Mouse (Mus musculus): ENCODE results near the gene Kcnip1. TPM values are rescaled to one million over a fixed set of nuclear protein-coding genes. Genes with fewer than 3 reads are reported as not detected.

Kcnip1 gene
- polyA plus RNA-seq (2017; shearing (Covaris generic)): not detected

DNA sequence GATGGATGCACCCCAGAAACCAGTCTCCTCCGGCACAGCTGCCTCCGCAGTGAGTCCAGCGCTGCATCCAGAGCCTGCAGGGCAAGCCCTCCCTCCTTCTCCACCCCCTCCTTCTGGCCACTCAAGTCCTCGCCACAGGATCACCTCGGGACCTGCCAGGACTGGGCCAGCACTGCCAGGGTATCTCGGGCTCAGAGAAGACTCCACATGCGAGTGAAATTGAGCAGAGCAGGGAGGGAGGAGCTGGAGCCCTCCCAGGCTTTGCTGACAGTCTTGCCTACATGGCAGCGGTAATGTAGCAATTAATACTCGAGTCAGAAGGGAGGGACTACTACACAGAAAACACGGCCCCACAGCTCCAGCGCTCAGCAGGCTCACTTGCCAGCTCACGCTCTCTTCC is at the start of gene Kcnip1:
Kcnip1 (minus strand) TSS at position 215 of the 400 bp plus-strand sequence.

DNA sequence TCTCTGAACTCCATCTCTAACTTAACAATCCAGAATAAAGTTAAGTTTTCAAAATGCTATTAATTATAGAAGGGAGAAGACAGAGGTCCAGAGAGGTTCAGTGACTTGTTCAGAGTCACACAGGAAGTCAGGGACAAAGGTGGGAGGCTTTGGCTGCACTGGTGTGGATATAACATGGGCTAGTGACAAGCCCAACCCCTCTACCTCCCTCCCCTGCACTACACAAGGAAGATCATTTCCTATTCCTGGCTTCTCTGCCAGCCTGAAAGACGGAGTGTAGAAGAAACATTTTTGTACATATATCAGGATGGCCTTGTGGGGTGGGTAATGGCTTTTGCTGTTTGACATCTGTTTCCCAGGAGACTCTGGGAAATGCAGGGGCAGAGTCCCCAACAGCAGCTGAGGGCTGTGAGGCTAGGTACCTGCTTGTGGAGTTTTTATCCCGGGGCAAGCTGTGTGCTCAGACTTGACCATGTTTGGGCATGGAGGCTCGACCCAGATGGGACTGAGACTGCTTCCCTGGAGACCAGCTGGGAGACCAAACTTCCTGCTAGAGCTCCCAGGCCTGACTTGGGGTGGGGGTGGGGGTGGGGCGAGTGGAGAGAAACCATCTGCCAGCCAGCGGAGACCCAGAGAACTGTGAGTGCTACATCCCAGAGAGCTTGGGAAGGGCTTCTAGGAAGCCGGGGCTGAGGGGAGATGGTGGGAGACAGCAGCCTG is 30.1 kb downstream of the Kcnip1 start, which contains the start of gene Kcnmb1:
Kcnmb1 (plus strand) TSS at position 326 of the 720 bp plus-strand sequence.

DNA sequence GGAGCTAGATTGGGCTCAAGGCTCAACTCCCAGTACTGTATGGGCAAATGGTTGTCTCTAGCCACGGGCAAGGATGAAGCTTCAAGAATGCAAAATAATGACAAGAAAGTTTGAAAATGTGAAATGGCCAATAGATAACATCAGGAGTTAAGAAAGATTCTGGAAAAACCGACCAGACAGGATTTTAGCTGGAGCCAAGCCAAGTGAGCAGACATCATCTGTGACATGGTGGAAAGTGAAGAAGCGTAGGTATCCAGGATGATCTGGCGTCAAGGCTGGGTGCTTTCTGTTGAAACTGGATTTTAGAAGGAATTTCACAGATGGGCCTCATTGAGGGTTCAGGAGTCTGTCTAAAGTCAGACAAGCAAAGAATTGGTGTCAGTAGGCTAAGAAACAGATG is 394.0 kb downstream of the Kcnip1 start, which contains the start of gene D130052B06Rik:
D130052B06Rik (plus strand) TSS at position 317 of the 400 bp plus-strand sequence.

Other genes starting within 250 kb of the Kcnip1 start
- 0.77 TPM for gene Kcnmb1, start 30.1 kb downstream of the Kcnip1 start, polyA plus RNA-seq (2017; shearing (Covaris generic))
- gene Lcp2, start 53.8 kb upstream of the Kcnip1 start, polyA plus RNA-seq (2017; shearing (Covaris generic)): 391 TPM
- 2.8 TPM for gene 4930469K13Rik, start 105.4 kb upstream of the Kcnip1 start, polyA plus RNA-seq (2017; shearing (Covaris generic))
- gene Foxi1, start 214.9 kb upstream of the Kcnip1 start, polyA plus RNA-seq (2017; shearing (Covaris generic)): not detected